9 mouse cellular contexts compared by ENCODE assay signal in genomic region chr4:63231121-63231520, GRCm38 (mm10). TPM values are rescaled to one million over a fixed set of nuclear protein-coding genes. Genes with fewer than 3 reads are reported as not detected.
DNase-seq lines count a peak whose midpoint lies in the region; ATAC-seq and TF ChIP-seq lines count a peak whose summit lies in the region.
"Had no signal": no experiment of that assay in that cellular context is flagged by ENCODE, and none has a peak within 500 bp of the region (broad histone marks: within the 10 kb centered on the region; RNA-seq: fewer than 3 reads in every experiment).

No protein-coding gene starts in this region.

- no peaks in the 10 kb centered on the region for H3K36me3 ChIP-seq in liver, postnatal 0 days (replicated peaks; ENCODE audit: insufficient read depth, low read length)
- no peaks in the 10 kb centered on the region for H3K36me3 ChIP-seq in liver, embryonic 12.5 days
- H3K36me3 ChIP-seq in heart, postnatal 0 days (replicated peaks; ENCODE audit: control insufficient read depth, insufficient read depth, low read length) = no peaks in the 10 kb centered on the region
- no peaks in the 10 kb centered on the region for H3K36me3 ChIP-seq in forebrain, embryonic 16.5 days (ENCODE audit: control insufficient read depth, insufficient read depth)

- H3K4me2 ChIP-seq in liver, postnatal 0 days (ENCODE audit: low read depth, low read length) = no peak overlapping the region
- H3K4me2 ChIP-seq in liver, embryonic 12.5 days = no peak overlapping the region
- no peak overlapping the region for H3K4me2 ChIP-seq in heart, postnatal 0 days (ENCODE audit: low read depth, low read length)
- H3K4me2 ChIP-seq in forebrain, embryonic 16.5 days (ENCODE audit: low read length) = no peak overlapping the region
- H3K4me2 ChIP-seq: forebrain, embryonic 13.5 days; limb, embryonic 13.5 days had no signal

- H3K27ac ChIP-seq in liver, postnatal 0 days (ENCODE audit: low read depth) = no peak overlapping the region
- no peak overlapping the region for H3K27ac ChIP-seq in liver, embryonic 12.5 days
- no peak overlapping the region for H3K27ac ChIP-seq in heart, postnatal 0 days (ENCODE audit: low read depth)
- H3K27ac ChIP-seq in forebrain, embryonic 16.5 days (ENCODE audit: low read length) = no peak overlapping the region
- H3K27ac ChIP-seq: limb, embryonic 13.5 days had no signal

- DNase-seq in liver, postnatal 0 days = no peak
- peak; percentile 75 for DNase-seq in cerebellum, adult 11-12 months
- peak; percentile 74 for DNase-seq in heart, postnatal 0 days (ENCODE audit: low spot score)
- DNase-seq in skeletal muscle tissue, adult 2 months (ENCODE audit: low read depth, low spot score) = peak; percentile 49
- no peak for DNase-seq in layer of hippocampus, adult 18-20 months (ENCODE audit: low spot score in 2 of 2)

- no peak for TF ChIP-seq EP300 in liver, postnatal 0 days (IDR thresholded peaks at IDR 0.05; ENCODE audit: low read depth)
- no peak for TF ChIP-seq EP300 in heart, postnatal 0 days (IDR thresholded peaks at IDR 0.05; ENCODE audit: low read depth)

- no peaks in the 10 kb centered on the region for H3K9me3 ChIP-seq in liver, postnatal 0 days (ENCODE audit: low read length)
- H3K9me3 ChIP-seq in liver, embryonic 12.5 days (replicated peaks) = no peaks in the 10 kb centered on the region
- H3K9me3 ChIP-seq in heart, postnatal 0 days (replicated peaks; ENCODE audit: control insufficient read depth, low read length) = no peaks in the 10 kb centered on the region
- no peaks in the 10 kb centered on the region for H3K9me3 ChIP-seq in forebrain, embryonic 16.5 days (ENCODE audit: control insufficient read depth, low read length)
- H3K9me3 ChIP-seq: forebrain, embryonic 13.5 days; limb, embryonic 13.5 days had no signal

- H3K9ac ChIP-seq in liver, postnatal 0 days (replicated peaks) = no peak overlapping the region
- H3K9ac ChIP-seq in liver, embryonic 12.5 days = no peak overlapping the region
- H3K9ac ChIP-seq in heart, postnatal 0 days (replicated peaks; ENCODE audit: low read depth, low read length) = no peak overlapping the region
- no peak overlapping the region for H3K9ac ChIP-seq in forebrain, embryonic 16.5 days (replicated peaks; ENCODE audit: low read depth, low read length)
- H3K9ac ChIP-seq: forebrain, embryonic 13.5 days; limb, embryonic 13.5 days had no signal

- H3K4me3 ChIP-seq in liver, postnatal 0 days (ENCODE audit: low read depth, low read length) = no peak overlapping the region
- no peak overlapping the region for H3K4me3 ChIP-seq in liver, embryonic 12.5 days
- H3K4me3 ChIP-seq in heart, postnatal 0 days (ENCODE audit: low read depth, low read length) = no peak overlapping the region
- no peak overlapping the region for H3K4me3 ChIP-seq in forebrain, embryonic 16.5 days (replicated peaks; ENCODE audit: low read length)
- H3K4me3 ChIP-seq: forebrain, embryonic 13.5 days; limb, embryonic 13.5 days had no signal

- WGBS in liver, postnatal 0 days (ENCODE audit: insufficient replicate concordance) = 50% methylated on average over 1 of the region's 1 CpGs
- WGBS in liver, embryonic 12.5 days (ENCODE audit: insufficient replicate concordance) = 42% methylated on average over 1 of the region's 1 CpGs
- 26% methylated on average over 1 of the region's 1 CpGs for WGBS in heart, postnatal 0 days
- 88% methylated on average over 1 of the region's 1 CpGs for WGBS in forebrain, embryonic 16.5 days

- H3K27me3 ChIP-seq in liver, postnatal 0 days (ENCODE audit: insufficient read depth, low read length) = no peaks in the 10 kb centered on the region
- H3K27me3 ChIP-seq in liver, embryonic 12.5 days (replicated peaks) = no peaks in the 10 kb centered on the region
- no peaks in the 10 kb centered on the region for H3K27me3 ChIP-seq in heart, postnatal 0 days (ENCODE audit: control insufficient read depth, insufficient read depth, low read length)
- no peaks in the 10 kb centered on the region for H3K27me3 ChIP-seq in forebrain, embryonic 16.5 days (replicated peaks; ENCODE audit: control insufficient read depth, insufficient read depth, low read length)
- H3K27me3 ChIP-seq: forebrain, embryonic 13.5 days; limb, embryonic 13.5 days had no signal

- no peak for TF ChIP-seq CTCF in liver, postnatal 0 days (IDR thresholded peaks at IDR 0.05; ENCODE audit: low read depth)
- TF ChIP-seq CTCF in heart, postnatal 0 days (IDR thresholded peaks at IDR 0.05; ENCODE audit: low read depth) = no peak

- H3K4me1 ChIP-seq in liver, postnatal 0 days (ENCODE audit: insufficient read depth) = peaks cover 18% of the 10 kb centered on the region
- peaks cover 36% of the 10 kb centered on the region for H3K4me1 ChIP-seq in liver, embryonic 12.5 days
- H3K4me1 ChIP-seq in heart, postnatal 0 days (ENCODE audit: control insufficient read depth, insufficient read depth) = peaks cover 58% of the 10 kb centered on the region
- H3K4me1 ChIP-seq in forebrain, embryonic 16.5 days (replicated peaks; ENCODE audit: control insufficient read depth, insufficient read depth, low read length) = peaks cover 26% of the 10 kb centered on the region

- ATAC-seq in liver, postnatal 0 days = peak; percentile 34
- ATAC-seq in liver, embryonic 12.5 days = no peak
- peak; percentile 40 for ATAC-seq in heart, postnatal 0 days (ENCODE audit: insufficient read depth, low read depth)
- no peak for ATAC-seq in forebrain, embryonic 16.5 days
- ATAC-seq: forebrain, embryonic 13.5 days had no signal

RNA-seq across cellular contexts. Expression of gene Col27a1, which starts 17.3 kb away (rescaled TPM):
- polyA plus RNA-seq in liver, postnatal 0 days (2015; fragmentation: Nextera tagmentation; extraction: Ambion mirVana) = 2.1 and 2.8 TPM in 2 replicates
- polyA plus RNA-seq in liver, embryonic 12.5 days (2016; fragmentation: Nextera tagmentation; extraction: Ambion mirVana) = 2.3 and 2.7 TPM in 2 replicates
- 5.9 and 8.2 TPM in 2 replicates for total RNA-seq in heart, postnatal 0 days (2014; rRNA removed; ENCODE audit: low replicate concordance)
- 0.92 and 1.2 TPM in 2 replicates for polyA plus RNA-seq in heart, postnatal 0 days (2015; fragmentation: Nextera tagmentation; extraction: Ambion mirVana)
- 1 to 10 TPM; 4.0 to 4.5 TPM for total RNA-seq in layer of hippocampus, adult 18-20 months (2021)
- polyA plus RNA-seq in forebrain, embryonic 16.5 days (2015; fragmentation: Nextera tagmentation; extraction: Ambion mirVana) = 0.88 and 0.98 TPM in 2 replicates

RNA-seq across cellular contexts. Expression of gene Kif12, which starts 59.2 kb away (rescaled TPM):
- 0.40 and 0.59 TPM in 2 replicates for polyA plus RNA-seq in liver, postnatal 0 days (2015; fragmentation: Nextera tagmentation; extraction: Ambion mirVana)
- 7.1 and 7.2 TPM in 2 replicates for polyA plus RNA-seq in liver, embryonic 12.5 days (2016; fragmentation: Nextera tagmentation; extraction: Ambion mirVana)
- not detected in 2 replicates for total RNA-seq in heart, postnatal 0 days (2014; rRNA removed; ENCODE audit: low replicate concordance)
- polyA plus RNA-seq in heart, postnatal 0 days (2015; fragmentation: Nextera tagmentation; extraction: Ambion mirVana) = not detected in 2 replicates
- not detected for total RNA-seq in layer of hippocampus, adult 18-20 months (2021)
- 0.10 and 0.17 TPM in 2 replicates for polyA plus RNA-seq in forebrain, embryonic 16.5 days (2015; fragmentation: Nextera tagmentation; extraction: Ambion mirVana)
- polyA plus RNA-seq: forebrain, embryonic 13.5 days had no signal

Comparison
In these comparisons a context has a peak if more than half of its experiments do, and no peak if none do; other contexts are left out.
1. ATAC-seq: peak in liver, postnatal 0 days (single experiment) and heart, postnatal 0 days (single experiment); none in liver, embryonic 12.5 days (single experiment) and forebrain, embryonic 16.5 days (single experiment).
2. DNase-seq: peak in cerebellum, adult 11-12 months (single experiment), heart, postnatal 0 days (single experiment) and skeletal muscle tissue, adult 2 months (single experiment); none in liver, postnatal 0 days (single experiment) and layer of hippocampus, adult 18-20 months (0 of 2).